Mouse (Mus musculus) lung, postnatal 0 days (tissue): ENCODE results near the gene Fbxw7.

ENCODE experiments used
- CTCF ChIP-seq: IDR thresholded peaks from 2 replicates; pipeline ENCODE4 v1.5.1; 2016; ENCODE audit warnings: antibody characterized with exemption, mild to moderate bottlenecking
- EP300 ChIP-seq: IDR thresholded peaks from 2 replicates; pipeline ENCODE4 v1.6.1; 2016; ENCODE audit warnings: antibody characterized with exemption, mild to moderate bottlenecking, control low read depth

DNA sequence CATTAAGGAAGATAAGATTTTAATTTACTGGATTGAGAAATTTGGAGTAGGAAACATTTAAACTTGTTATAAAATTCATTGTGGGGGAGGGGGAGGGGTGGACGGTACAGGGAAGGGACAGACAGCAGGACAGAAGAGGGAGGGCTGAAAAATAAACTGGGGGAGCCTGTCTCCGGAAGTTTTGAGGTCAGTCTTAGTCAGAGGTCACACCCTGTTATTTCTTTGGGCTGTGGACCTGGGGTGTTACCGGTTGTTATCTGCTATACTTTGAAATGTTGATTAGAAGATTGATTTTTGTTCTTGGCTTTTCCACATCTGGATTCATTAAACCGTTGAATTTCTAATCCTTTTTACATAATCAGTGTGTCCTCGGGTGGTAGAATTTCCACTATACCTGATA, 10.9 kb downstream of the Fbxw7 start:
- TF ChIP-seq CTCF (no peak), EP300 (no peak)
